Mouse (Mus musculus): Measurements from ENCODE around the gene Ahr.
A peak's percentile ranks its signal among the peaks of the same experiment; 100 is the strongest.

Gene Ahr

DNA sequence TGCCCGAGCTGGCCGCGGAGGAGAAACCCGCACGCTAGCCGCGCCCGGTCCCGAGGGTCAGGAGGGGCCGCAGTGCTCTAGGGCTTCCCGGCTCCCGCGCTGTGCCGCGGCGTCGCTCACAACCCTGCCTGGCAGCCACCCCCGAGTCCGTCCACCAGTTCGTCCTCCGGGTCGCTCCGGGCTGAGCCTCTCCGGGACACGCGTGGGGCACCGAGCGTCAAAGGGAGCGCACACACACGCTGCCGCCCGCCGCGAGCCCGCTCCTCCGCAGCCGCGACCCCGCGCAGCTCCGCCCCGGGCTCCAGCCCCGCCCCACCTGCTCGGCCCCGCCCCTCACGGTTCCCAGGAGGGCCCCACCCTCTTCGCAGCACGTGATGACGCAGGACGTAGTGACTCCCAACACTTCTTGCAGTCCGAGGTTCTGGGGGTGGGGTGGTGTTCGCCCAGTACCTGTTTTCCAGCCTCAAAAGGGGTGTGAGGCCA lies at the start of gene Ahr:
TSS of gene Ahr (minus strand) at position 285 of the 483 bp plus-strand sequence.
- DNase-seq (ENCODE audit: low spot score in 2 of 2): peak; percentile 83 to 84

DNA sequence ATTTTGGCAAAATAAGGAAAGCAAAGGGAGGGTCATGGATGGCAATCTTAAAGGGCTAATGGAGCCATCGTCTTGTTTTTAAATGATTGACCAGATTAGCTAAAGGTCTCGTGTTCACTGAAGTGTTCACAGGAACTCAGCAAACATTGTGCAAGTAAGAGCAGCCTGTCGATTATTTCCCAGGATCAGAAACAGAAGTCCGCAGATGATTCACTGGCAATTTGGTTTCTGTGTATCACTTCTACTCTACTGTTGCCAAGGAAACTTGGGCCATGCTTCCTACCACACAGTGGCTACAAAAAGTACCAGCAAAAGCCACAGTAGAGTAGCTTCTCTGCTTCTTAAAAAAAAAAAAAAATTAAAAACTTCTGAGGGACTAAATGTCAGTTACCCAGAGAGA lies 44.0 kb upstream of the Ahr start:
- peak in 1 of 2 experiments; percentile 1 for DNase-seq (ENCODE audit: low spot score in 2 of 2)

DNA sequence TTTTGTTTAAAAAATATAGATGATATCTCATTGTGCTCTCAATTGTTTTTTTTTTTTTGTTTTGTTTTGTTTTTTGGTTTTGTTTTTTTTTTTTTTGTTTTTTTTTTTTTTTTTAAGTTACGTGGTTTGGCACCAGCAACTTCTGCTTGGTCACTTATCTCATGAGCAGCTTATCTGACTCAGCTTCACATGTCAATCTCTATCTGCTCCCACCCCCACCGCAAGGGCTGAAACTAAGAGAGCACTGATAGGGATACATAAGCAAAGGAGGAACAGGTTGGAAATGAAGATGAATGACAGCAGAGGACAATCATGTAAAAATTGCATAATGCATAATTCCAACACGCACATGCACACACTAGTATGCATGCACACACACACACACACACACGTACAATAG lies 41.3 kb upstream of the Ahr start:
- DNase-seq (ENCODE audit: low spot score in 2 of 2): no peak

DNA sequence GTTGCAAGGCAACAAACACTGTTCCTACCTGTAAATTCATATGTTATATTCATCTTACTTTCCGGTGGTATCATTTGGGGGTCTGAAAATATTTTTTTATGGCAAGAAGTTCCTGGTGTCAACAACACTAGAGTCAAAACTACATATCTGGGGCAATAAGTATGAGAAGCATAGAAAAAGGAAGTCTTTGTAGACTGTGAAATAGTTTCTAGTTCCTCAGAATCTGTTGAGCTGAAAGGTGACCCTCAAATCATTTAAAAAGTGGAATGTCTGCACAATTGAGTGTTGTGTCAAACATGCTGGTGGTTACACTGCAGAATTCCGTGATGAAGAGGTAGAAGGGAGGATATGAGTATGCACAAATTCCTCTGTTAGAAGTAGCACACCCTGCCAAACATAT lies 38.9 kb upstream of the Ahr start:
- DNase-seq (ENCODE audit: low spot score in 2 of 2): no peak

DNA sequence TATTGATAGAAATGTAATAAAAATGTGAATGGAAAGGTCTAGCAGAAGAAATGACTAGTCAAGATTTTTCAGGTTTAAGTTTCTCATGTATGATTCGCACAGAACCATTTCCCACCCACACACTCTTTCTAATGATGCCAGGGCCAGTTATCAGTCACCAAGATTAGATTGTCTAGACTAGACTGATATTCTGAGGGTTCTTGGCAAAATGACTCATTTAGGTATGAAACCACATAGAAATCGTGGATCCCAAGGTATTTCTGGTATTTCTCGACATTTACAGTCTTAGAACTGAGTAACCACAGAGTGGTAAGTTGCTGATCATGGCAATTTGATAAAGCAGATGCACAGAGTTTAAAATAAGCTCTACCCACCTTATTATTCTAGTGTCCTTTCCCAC lies 28.0 kb upstream of the Ahr start:
- DNase-seq (ENCODE audit: low spot score in 2 of 2): no peak

DNA sequence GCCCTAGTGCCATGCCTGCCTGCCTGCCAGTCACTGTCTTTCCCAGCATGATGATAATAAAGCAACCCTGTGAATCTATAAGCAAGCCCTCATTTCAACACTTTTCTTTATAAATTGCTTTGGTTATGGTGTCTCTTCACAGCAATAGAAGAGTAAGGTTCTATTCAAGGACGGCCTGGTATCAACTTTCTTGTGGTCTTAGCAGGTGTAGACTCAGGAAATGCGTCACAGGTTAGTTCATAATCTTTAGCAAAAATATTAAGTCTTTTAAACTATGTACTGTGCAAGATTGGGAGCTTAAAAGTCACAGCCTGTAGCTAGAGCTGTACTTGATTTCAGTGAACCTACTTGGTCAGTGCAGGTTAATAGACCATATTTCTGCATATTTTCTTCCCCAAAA lies 24.0 kb upstream of the Ahr start:
- no peak for DNase-seq (ENCODE audit: low spot score in 2 of 2)

DNA sequence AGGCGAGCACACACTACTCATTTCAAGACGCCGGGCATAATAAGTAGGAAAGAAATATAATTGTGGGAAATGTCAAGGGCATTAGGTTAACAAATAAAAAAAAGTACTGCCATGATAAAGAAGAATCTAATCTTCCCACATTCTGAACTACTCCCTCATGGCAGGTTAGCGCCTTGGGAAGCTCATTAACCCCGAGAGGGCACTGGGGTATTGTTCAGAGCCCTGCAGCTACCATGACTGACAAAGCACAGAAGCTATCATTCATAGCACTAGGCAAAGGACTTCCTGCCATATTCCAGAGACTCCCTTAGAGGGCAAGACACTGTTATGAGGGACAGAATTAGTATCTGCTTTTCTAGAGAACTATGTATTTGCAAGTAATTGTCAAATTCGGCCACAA lies 21.1 kb upstream of the Ahr start:
- DNase-seq (ENCODE audit: low spot score in 2 of 2): no peak

DNA sequence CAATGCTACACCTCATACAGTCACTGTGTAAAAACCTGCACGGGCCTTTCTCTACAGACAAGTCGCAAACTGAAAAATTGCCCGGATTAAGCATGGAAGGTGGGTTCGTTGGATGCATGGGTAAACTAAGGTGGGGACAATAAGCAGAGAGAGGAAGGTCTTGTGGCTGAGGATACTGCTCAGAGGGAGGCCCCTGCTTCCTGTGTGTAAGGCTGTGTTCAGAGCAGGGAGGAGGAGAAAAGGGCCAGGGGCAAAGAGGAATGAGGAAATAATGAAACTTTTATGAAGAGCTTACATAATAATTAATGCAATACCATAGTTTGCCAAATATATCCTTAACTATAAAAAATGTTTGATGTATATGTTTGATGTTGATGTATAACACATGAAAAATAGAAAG lies 19.5 kb upstream of the Ahr start:
- DNase-seq (ENCODE audit: low spot score in 2 of 2): no peak

DNA sequence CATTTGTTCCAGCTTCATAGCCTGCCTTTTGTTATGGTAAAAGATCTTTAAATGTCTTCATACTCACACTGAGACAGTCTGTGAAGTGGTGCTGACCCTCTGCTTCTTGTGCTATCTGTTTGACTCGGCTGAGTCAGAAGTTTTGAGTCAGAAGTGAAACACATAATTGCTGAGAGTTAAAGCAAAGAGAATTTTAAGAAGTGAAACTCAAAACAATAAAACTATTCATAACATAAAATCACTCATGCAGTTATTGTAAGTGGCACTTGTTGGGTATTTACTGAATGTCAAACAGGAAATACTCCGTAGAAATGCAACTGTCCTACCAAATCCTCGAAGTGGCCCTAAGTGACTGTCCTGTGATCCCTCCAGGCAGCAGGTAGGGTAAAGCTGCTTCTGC lies 18.3 kb upstream of the Ahr start:
- DNase-seq (ENCODE audit: low spot score in 2 of 2): no peak

DNA sequence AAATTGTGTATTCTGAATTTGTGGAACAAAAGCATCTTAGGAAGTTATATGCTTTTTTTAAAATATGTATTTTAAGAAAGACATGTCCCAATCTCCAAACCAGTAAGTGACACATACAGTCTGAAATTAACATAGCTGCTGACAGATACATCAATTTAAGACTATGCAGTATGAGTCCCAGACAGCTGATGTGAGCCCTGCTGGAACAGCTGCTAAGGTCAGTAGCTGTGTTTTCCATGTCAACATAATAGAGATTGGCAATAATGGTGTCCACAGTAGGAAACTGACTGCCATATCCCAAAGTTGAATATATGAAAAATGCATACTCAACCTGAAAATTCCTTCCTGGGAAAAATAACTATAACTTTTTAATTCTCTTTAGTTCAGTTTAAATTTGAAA lies 15.5 kb upstream of the Ahr start:
- no peak for DNase-seq (ENCODE audit: low spot score in 2 of 2)

DNA sequence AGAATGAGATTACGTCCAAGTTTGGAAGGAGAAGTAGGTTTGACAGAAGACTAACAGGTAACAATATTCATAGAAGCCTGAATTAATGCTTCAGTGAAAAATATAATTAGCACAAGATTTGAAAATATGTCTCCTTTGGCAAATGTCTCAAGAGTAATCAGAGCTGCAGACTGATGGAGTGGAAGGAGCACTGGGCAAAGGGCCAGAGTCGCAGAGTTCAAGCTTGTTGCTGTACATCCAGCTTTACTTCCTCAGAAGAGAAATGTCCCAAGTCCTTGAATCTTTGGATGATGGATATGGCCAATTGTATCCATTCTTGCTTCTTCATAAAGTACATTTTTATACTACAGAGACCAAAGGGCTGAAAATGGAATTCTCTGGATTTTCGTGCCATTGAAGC lies 8.0 kb upstream of the Ahr start:
- no peak for DNase-seq (ENCODE audit: low spot score in 2 of 2)

DNA sequence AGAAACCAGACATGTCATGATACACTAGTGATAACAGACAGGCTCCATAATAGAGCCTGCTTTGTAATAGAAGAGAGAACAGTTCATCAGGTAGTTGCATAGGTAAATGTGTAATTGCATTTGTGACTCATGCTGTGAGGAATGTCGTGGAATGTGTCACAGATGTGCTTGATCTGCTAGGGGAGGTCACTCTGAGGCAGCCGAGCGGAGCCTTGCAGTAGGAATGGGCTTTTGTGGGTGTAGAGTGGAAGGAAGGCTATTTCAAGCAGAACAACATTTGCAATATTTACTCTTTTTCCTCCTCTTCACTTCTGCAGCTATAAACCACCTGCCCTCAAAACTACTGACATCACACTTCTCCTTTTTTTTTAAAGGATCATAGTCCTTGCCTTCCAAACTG lies 4.0 kb upstream of the Ahr start:
- no peak for DNase-seq (ENCODE audit: low spot score in 2 of 2)

DNA sequence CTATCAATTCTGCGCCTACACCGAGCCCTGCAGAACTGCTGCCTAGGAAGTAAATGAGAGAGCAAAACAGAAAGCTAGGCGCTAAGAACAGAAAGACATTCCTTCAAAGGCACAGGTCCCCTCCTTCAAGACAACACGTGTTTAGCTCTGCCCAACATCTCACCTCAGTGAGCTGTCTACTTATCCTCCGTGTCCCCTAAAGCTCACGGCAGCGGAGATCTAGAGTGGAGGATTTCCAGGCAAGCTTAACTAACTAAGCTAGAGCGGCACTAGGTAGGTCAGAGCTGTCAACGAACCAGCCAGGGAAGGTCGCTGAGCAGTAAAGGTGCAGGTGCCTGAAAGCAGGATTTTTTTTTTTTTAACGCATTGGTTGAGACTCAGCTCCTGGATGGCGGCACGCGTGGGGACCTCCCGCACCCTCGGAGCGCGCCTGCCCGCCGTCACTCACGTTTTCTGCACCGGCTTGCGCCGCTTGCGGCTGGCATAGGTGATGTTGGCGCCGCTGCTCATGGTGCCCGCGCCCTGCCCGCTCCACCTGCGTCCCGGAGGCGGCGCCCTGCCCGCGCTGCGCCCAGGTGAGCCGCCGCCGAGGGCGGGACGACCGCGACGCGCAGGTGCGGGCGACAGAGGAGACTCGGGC lies 604 bp downstream of the Ahr start:
- peak; percentile 33 to 45 for DNase-seq (ENCODE audit: low spot score in 2 of 2)

DNA sequence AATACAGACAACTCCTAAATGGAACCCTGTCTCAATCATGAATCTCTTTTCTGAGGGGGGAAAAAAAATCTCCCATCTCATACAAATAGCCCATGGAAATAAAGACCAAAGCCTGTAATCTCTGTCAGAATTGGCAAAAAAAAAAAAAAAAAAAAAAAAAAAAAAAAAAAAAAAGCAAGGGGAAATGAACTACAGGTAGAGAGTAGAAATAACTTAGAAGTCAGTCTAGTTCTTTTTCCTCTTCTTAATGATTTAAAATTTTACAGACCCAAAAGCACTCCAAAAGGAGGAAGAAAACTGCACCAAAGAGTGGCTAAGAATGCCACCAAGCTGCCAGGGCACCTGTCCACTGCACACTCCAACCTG lies 1.1 kb downstream of the Ahr start:
- DNase-seq (ENCODE audit: low spot score in 2 of 2): no peak

DNA sequence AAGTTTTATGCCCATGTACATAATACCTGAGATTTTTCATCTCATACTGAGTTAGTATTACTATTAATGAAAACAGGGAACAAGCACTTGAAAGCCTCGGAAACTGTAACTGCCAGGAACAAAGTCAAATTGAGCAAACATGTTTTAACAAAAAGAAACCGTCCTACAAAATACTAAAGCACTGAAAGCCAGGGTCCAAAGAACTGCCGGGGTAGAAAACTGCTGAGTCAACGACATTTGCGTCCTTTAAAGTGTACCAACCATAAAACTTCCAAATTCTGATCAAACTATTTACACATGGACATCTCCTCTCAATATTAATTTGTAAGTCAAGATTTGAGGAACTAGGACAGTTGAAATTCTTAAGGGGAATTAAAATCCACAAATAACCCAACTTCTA lies 1.7 kb downstream of the Ahr start:
- no peak for DNase-seq (ENCODE audit: low spot score in 2 of 2)

DNA sequence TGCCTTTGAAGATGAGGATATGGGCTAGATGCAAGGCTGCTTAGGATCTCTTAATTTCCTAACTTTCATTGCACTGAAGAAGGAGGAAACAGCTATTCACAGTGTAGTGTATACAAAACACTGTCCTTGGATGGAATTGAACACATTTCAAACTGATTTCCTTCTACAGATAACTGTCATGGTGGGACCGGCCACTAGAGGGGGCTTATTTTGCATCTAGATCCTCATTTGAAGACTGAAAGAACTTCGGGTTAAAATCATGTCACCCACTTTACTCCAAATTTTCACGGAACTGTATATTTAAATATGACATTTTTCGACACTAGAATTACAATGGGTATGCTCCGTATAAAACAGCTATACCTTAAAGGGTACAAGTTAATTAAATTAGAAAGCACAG lies 2.7 kb downstream of the Ahr start:
- peak; percentile 60 to 84 for DNase-seq (ENCODE audit: low spot score in 2 of 2)

DNA sequence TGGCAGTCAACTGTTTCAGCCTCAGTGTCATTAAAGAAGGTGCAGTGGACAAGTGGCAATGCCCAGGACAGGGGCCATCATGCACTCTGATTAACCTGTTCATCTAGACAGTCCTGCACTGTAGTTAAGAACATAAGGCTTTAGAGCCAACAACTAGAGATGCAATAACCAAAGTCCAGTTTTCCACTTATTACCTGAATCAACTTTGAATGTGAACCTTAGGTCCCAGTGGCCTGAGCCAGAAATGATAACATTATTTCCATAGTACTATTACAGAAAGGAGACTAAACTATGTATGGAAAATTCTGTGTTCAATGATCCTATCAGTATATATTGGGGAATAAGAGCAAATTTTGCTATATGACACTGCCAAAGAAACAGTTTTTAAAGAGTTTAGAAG lies 4.3 kb downstream of the Ahr start:
- DNase-seq (ENCODE audit: low spot score in 2 of 2): no peak

DNA sequence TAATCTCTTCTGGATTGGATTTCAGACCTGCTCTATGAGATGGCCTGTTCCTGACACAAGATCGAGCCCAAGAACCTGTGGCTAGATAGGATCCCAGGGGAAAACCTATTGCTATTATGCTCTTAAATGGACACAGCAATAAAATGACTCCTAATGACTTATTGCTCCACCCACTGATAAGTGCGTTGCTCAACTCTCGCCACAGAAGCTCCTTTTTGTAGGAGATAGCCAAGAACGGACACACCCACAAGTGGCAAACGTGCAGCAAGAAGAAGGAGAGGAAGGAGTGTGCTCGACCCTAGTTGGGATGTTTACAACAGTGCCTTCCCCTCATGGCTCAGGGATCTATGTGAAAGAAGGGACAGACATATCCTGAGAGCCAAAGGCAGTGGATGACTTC lies 7.4 kb downstream of the Ahr start:
- no peak for DNase-seq (ENCODE audit: low spot score in 2 of 2)

DNA sequence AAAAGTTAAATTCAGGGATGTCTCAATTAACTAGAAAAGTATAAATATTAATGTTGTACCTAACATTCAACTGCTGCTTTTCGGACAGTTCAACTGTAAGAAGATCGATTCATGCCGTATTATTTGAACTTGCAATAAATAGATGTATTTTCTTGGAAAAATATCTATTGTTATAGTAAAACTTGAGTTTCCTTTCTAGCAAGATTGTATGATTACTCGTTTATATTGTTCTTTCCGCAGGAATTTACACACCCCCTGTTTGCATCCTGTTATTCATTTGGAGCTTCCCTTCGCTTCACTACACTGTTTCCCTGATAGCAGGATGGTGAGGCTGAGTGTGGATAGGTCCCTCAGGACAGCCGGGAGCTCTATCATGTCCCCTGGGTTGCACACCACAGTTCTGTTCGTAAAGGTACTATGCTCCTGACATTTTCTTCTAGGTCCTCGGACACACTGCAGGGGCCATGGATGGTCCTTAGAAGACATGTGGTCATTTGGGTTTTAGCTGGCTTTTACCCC lies 12.2 kb downstream of the Ahr start:
- no peak for DNase-seq (ENCODE audit: low spot score in 2 of 2)

DNA sequence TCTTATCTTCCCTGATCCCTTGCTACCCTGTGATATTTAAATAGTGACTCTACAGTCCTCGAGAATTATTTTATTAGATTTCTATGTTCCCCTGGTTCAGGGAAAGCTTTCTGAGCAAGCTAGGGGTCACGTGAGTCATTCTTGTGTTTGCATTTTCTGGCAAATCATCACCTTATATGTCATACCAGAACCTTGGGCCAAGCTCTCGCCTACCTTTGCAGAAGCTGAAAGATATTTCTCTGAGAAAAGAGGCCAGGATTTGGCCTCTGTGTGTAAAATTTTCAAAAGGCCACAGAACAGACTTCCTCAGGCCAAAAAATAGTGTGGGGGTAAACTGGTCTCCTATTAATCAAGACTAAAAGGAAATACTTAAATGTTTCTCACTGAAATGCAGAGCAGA lies 19.2 kb downstream of the Ahr start:
- no peak for DNase-seq (ENCODE audit: low spot score in 2 of 2)

DNA sequence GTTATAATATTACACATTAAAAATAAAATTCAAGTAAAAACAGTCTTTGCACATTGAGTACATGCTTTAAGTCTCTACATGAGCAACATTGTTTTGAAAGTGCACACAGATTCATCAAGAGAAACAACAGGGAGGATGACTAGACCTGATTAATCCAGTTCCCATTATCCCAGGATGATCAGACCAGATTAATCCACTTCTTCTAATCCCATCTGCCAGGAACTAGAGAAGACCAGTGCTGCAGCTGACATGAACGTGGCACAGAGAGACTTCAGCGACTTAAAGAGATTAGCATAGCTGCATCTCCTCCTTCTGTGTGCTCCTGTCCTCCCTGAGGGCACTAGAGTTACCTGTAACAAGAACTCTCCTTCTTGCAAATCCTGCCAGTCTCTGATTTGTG lies 20.2 kb downstream of the Ahr start:
- DNase-seq (ENCODE audit: low spot score in 2 of 2): no peak

DNA sequence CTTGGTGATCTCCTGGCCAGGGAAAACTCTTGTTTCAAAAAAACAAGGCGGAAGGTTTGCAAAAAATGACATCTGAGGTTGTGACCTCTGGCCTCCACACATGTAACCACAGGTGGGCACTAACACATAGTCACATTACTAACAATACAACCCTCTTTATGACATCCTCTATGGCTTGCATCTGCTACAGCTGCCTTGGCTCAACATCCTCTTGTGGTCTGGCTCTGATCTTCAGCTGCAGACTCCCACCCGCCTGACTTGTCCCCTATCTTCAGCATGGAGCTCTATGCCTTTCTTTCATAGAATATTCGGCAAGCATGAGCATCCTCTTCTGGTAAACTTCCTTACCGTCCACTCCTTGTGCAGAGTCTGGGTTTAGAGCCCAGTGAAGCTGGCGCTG lies 24.1 kb downstream of the Ahr start:
- DNase-seq (ENCODE audit: low spot score in 2 of 2): no peak

DNA sequence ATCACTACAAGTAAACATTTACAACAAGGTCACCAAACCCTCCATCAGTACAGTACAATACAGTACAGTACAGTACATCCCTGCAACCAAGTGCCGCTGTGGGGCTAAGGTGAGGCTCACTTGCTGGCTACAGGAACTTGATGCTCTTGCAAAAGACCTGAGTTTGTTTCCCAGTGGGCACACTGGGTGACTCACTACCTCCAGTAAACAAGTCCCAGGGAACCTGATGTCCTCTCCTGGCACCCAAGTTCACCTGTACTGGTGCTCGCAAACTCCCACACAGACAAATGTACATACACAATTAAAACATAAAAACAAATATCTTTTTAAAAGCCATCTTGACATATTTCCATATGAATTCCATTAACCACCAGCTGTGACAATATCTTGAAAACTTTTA lies 28.5 kb downstream of the Ahr start:
- no peak for DNase-seq (ENCODE audit: low spot score in 2 of 2)

DNA sequence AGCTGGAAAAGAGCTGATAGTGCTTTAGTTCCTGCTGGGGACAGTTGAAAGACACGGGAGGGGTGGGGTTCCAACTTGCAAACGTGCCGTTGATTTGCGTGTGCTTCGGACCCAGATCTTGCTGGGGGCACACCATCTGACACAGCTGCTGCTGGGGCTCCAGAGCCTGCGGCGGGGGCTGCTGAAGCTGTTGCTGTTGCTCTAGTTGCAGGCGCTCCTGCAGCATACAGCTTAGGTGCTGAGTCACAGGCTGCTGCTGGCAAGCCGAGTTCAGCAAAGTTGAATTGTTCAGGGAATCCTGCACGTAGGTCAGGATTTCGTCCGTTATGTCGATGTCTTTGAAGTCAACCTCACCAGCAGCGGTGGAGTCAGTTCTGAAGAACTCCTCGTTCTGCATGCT lies 30.8 kb downstream of the Ahr start:
- no peak for DNase-seq (ENCODE audit: low spot score in 2 of 2)

All from frontal cortex, postnatal 36 days (tissue).